Mouse (Mus musculus) sigmoid colon, adult 10 weeks (tissue): ENCODE results near the gene Evi2. TPM values are rescaled to one million over a fixed set of nuclear protein-coding genes. Genes with fewer than 3 reads are reported as not detected.

Experiments used
- polyA plus RNA-seq: library from polyadenylated mRNA; stranded (reverse); fragments of 350-450 nt; fragmentation: Illumina TruSeq; extraction: RNeasy Lipid Tissue Mini Kit (QIAGEN cat#74804); gene quantifications from one replicate; pipeline ENCODE4 v1.2.3, GENCODE M21; 2014; ENCODE audit warnings: low read depth, low replicate concordance

Evi2 gene
- 1.5 TPM for polyA plus RNA-seq

DNA sequence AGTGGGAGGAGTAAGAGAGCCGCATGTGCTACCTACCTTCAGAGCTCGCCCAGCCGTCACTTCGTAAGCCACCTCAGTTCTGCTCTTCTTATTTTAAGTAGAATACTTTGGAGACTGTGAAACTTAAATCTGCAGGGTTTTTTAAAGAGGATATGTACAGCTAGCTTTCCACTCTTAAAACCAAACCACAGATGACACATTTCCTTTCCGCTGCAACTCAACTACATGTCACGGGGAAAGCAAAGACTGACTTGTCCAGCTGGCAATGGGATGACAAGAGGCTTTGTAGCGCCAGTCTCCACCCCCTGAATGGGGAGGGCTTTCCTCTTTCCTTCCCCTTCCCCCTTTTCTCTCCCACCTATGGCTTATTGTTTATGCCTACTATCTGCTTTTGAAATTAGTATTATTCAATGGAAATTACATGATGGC lies at the start of gene Evi2, which contains the start of gene Evi2a:
TSS of gene Evi2 (minus strand) at position 257 of the 429 bp plus-strand sequence.
TSS of gene Evi2a (minus strand) at position 277 of the 429 bp plus-strand sequence.

DNA sequence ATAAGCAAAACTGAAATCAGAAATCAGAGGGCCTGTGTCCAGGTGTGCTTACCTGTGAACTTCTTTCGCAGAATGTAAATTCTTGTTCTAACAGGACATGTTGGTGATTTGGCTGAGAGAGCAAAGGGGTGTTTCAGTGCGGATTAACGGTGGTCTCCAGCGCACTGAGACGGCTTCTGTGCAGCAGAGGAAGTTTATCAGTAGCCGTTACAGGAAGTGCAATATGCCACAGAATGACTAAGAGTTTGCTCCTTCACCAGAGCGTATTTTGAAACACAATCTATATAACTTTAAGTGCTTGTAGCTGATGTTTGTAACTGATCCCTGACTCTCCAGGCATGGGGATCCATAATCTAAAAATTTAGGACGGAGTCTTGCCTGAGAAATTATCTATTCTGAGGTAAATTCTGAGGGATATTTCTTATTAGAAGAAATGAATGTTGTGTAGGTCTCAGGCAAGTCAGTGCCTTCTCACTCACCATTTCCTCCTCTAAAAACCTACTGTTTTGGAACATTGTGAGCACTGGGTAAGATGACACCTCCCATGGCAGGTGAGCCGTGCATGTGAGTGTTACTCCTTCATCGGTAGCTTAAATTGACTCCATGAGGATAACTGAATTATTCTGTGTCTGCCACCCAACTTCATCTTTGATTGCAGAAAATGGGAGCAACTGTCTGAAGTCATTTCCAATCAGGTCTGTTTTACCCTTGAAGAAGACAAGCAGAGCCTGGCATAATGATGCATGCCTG lies 6.7 kb downstream of the Evi2 start, which contains the start of gene Evi2b:
TSS of gene Evi2b (minus strand) at position 203 of the 750 bp plus-strand sequence.

DNA sequence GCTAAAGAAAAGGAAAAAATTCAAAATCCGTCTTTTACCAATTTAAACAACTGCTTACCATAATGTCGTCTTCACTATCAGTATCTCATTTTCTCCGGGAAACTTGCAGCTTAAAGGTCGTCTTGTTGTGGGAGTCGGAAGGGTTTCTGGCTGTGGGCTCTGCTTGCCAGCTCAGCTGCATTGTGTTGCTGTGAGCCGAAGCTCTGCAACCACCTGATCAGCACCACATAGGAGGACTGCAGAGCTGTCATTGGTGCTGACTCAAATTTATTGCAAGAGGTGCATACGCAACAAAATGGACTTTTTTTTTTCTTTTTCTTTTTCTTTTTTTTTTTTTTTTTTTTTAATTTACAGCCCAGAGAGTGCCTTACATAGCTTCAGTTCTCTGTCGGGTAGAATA lies 26.5 kb downstream of the Evi2 start, which contains the start of gene Omg:
TSS of gene Omg (minus strand) at position 240 of the 400 bp plus-strand sequence.

Other genes starting within 250 kb of the Evi2 start
- not detected for gene Gm9964, start 233.7 kb downstream of the Evi2 start, polyA plus RNA-seq
- 33.9 TPM for gene Nf1, start 190.9 kb downstream of the Evi2 start, polyA plus RNA-seq
- 2.2 TPM for gene Omg, start 26.5 kb downstream of the Evi2 start, polyA plus RNA-seq
- 26.3 TPM for gene Evi2b, start 6.8 kb downstream of the Evi2 start, polyA plus RNA-seq
- 14.7 TPM for gene Evi2a, start within 50 bp of the Evi2 start, polyA plus RNA-seq
- 6.5 TPM for gene Rab11fip4, start 60.6 kb upstream of the Evi2 start, polyA plus RNA-seq